Mouse (Mus musculus) embryonic fibroblast, embryonic 13.5 days (primary cell): ENCODE measurements around the gene 2300009A05Rik.

Experiments used
- CTCF ChIP-seq: IDR thresholded peaks from 2 replicates; pipeline ENCODE4 v1.5.1; 2011; ENCODE audit warnings: mild to moderate bottlenecking, control low read depth, low read length, moderate library complexity, borderline replicate concordance; ENCODE audit not compliant: insufficient read depth
- POLR2A ChIP-seq: IDR thresholded peaks from 2 replicates; pipeline ENCODE4 v1.6.1; 2011; ENCODE audit warnings: low read depth, mild to moderate bottlenecking, control low read depth, low read length, moderate library complexity

GRCm38 (mm10) chr9:63399463-63399815 is 393 bp upstream of the 2300009A05Rik start:
- TF ChIP-seq POLR2A = no peak
- TF ChIP-seq CTCF = no peak
